Mouse (Mus musculus) C3H10T1/2 (cell line): ENCODE results near the gene Spata13. TPM values are rescaled to one million over a fixed set of nuclear protein-coding genes. Genes with fewer than 3 reads are reported as not detected.

ENCODE experiments used
- polyA plus RNA-seq, 2 experiments: library from polyadenylated mRNA; unstranded; fragments of >200 nt; fragmentation: generic; extraction: Trizol; gene quantifications; one replicate each; pipeline ENCODE4 v1.2.1; 2012; ENCODE audit warnings: missing spikeins in 2 of 2

The Spata13 gene
- under 1 TPM; 0.06 to 0.99 TPM for polyA plus RNA-seq

DNA sequence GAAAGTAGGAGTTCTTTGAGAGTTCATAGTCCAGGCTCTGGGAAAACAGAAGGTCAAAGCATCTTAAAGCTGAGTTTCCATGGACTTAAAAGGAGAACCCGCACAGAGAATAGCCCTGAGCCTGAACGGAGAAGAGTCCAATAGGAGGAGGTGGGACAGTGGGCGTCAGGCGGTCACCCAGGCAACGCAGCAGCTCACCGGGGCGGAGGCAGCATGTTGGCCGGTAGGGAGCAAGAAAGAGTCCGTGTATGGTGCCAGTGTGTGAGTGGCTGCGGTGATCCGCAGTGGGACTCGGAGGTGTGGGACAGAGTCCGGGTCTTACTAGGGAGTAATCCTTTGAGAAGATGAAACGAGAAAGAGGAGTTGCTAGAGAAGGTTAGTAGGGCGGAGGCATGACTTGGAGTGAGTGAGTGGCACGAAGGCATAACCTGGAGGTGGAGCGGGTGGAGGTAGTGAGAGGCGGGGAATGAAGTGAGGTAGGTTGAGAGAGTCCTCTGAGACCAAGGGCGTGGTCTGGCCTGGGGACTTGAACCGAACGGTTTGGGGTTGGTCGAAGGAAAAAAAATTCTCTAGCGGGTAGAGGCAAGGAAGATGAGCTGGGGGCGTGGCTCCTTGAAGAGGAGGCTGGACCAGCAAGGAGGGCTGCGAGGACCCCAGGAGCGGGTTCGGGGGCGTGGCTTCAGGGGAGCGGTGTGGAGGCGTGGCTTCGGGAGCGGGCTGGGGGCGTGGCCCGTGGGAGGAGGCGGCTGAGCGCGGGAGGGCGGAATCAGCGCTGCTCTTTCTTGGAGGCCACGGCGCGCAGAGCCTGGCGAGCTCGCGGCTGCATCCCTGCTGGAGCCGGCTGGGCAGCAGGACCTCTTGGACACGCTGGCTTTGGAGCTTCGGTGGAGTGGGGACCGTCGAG, at the start of gene Spata13:
Gene Spata13, plus strand, starts transcription at position 41 of the 904 bp plus-strand sequence.

DNA sequence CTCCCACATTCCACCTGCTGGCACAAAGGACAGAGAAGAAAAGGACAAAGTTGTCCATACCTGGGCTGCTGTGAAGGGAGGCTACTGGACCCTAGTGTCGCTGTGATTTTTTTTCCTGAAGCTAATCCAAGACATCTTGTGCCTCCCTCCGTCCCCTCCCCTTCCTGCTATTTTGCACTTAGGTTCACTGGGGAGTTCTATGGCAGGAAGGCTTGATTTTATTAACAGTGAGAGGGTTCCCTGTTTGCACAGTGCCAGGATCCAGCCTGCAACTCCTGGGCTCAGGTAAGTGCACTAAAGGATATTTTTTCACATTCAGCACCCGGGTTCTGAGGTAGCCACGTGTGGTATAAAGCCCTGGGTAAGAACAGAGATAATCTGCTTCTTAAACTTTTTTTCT, 134.1 kb downstream of the Spata13 start, which contains the start of gene C1qtnf9:
Gene C1qtnf9, plus strand, starts transcription at position 251 of the 400 bp plus-strand sequence.

GRCm38 (mm10) chr14:60784427-60785315, 150.9 kb downstream of the Spata13 start, which contains the start of gene Mipep:
Gene Mipep (plus strand): TSS chr14:60784573.

Other genes starting within 250 kb of the Spata13 start
- gene C1qtnf9, start 134.1 kb downstream of the Spata13 start, polyA plus RNA-seq, result not detected
- gene Mipep, start 150.6 kb downstream of the Spata13 start, polyA plus RNA-seq, result 10 to 100 TPM in 1 of 2 experiments, 1 to 10 TPM in 1; 6.2 to 11.5 TPM